Mouse (Mus musculus) ES-E14 (cell line): Measurements from ENCODE around the gene Robo2. TPM values are rescaled to one million over a fixed set of nuclear protein-coding genes. Genes with fewer than 3 reads are reported as not detected.

Experiments
- DNase-seq: peaks from one replicate; pipeline ENCODE4 v3.0.0-alpha.2; 2013; ENCODE audit warnings: low read depth, low spot score
- H3K27ac ChIP-seq: 2 replicates; pipeline ENCODE4 v1.5.1; 2012; ENCODE audit warnings: low read depth, mild to moderate bottlenecking, low read length, moderate library complexity, mixed read lengths; ENCODE audit not compliant: poor library complexity, insufficient read depth, severe bottlenecking
- H3K36me3 ChIP-seq: 2 replicates; pipeline ENCODE4 v1.6.1; 2012; ENCODE audit warnings: mild to moderate bottlenecking, low read length, moderate library complexity, mixed read lengths; ENCODE audit not compliant: control insufficient read depth, poor library complexity, insufficient read depth, severe bottlenecking
- H3K4me1 ChIP-seq, 2 experiments: fragments of 150-350 bp in 1 of 2; sonication (generic) in 1 of 2; 2 replicates each; pipeline ENCODE4 v1.6.1; 2012; ENCODE audit warnings: low read length in 2 of 2, mild to moderate bottlenecking in 1 of 2, mixed read lengths in 1 of 2; ENCODE audit not compliant: control insufficient read depth in 2 of 2, insufficient read depth in 2 of 2, poor library complexity in 1 of 2
- H3K4me3 ChIP-seq, 2 experiments: fragments of 150-350 bp in 1 of 2; sonication (generic) in 1 of 2; 2 replicates each; pipeline ENCODE4 v1.5.1; 2012; ENCODE audit warnings: low read length in 2 of 2, low read depth in 1 of 2, mild to moderate bottlenecking in 1 of 2, mixed read lengths in 1 of 2; ENCODE audit not compliant: insufficient read depth in 1 of 2, poor library complexity in 1 of 2, severe bottlenecking in 1 of 2
- H3K9ac ChIP-seq: 2 replicates; pipeline ENCODE4 v1.6.1; 2012; ENCODE audit warnings: low read depth, mild to moderate bottlenecking, low read length, mixed read lengths; ENCODE audit not compliant: poor library complexity, insufficient read depth, severe bottlenecking
- H3K9me3 ChIP-seq: fragments of 150-350 bp; sonication (generic); 2 replicates; pipeline ENCODE4 v1.6.1; 2012; ENCODE audit warnings: low read depth, mild to moderate bottlenecking, low read length; ENCODE audit not compliant: control insufficient read depth, insufficient read depth
- CHD2 ChIP-seq: IDR thresholded peaks from 2 replicates; pipeline ENCODE4 v1.6.1; 2014; ENCODE audit warnings: mild to moderate bottlenecking, low read depth, low read length, inconsistent platforms
- HCFC1 ChIP-seq: IDR thresholded peaks from 2 replicates; pipeline ENCODE4 v1.6.1; 2012; ENCODE audit warnings: low read length, inconsistent platforms, borderline replicate concordance; ENCODE audit not compliant: insufficient read depth
- MAFK ChIP-seq: IDR thresholded peaks from 2 replicates; pipeline ENCODE4 v1.6.1; 2014; ENCODE audit warnings: mild to moderate bottlenecking, low read depth, low read length, inconsistent platforms; ENCODE audit not compliant: insufficient read depth
- ZC3H11A ChIP-seq: IDR thresholded peaks from 2 replicates; pipeline ENCODE4 v1.6.1; 2012; ENCODE audit warnings: low read depth, mild to moderate bottlenecking, inconsistent platforms, low read length, borderline replicate concordance
- ZNF384 ChIP-seq: IDR thresholded peaks from 2 replicates; pipeline ENCODE4 v1.6.1; 2012; ENCODE audit warnings: low read depth, low read length, inconsistent platforms
- in situ Hi-C, 2 experiments: fragments of 600-800 bp; cut with MboI; formaldehyde crosslinking; loops; one replicate each; pipeline ENCODE4 v1.15.1; 2025; ENCODE audit warnings: low sequenced_read_pairs in 2 of 2, inconsistent platforms in 1 of 2; ENCODE audit not compliant: unreplicated experiment in 2 of 2
- total RNA-seq: library from RNA; depleted of rRNA; stranded (reverse); fragments of 300-350 nt; gene quantifications from 2 replicates; pipeline ENCODE4 v1.2.3, GENCODE M21; 2012

Robo2 gene
- total RNA-seq, 1 experiment = 5.5 TPM

DNA sequence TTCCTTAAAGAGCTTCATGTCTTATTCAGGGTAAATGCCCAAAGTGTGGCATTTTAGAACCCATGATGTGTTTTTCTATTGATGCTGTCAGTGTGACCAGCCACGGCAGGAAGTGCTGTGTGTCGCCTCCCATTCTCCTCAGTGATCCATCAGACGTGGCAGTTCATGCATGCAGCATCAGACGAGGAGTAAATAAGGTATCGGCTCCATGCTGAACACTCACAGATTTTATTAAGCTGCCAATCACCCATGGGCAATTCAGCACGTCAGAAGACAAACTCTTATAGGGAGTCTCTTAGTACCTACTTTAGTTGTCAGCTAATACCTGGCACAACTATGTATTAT, 104.1 kb downstream of the Robo2 start:
- H3K27ac ChIP-seq = no peak overlapping the region
- no peak for DNase-seq
- in situ Hi-C loops = no loop called here
- no peaks in the 10 kb centered on the region for H3K36me3 ChIP-seq
- H3K9ac ChIP-seq = no peak overlapping the region
- no peaks in the 10 kb centered on the region for H3K9me3 ChIP-seq
- TF ChIP-seq MAFK (no peak), HCFC1 (no peak), ZC3H11A (no peak), ZNF384 (no peak), CHD2 (no peak)
- no peak overlapping the region for H3K4me3 ChIP-seq
- H3K4me1 ChIP-seq = no peaks in the 10 kb centered on the region

DNA sequence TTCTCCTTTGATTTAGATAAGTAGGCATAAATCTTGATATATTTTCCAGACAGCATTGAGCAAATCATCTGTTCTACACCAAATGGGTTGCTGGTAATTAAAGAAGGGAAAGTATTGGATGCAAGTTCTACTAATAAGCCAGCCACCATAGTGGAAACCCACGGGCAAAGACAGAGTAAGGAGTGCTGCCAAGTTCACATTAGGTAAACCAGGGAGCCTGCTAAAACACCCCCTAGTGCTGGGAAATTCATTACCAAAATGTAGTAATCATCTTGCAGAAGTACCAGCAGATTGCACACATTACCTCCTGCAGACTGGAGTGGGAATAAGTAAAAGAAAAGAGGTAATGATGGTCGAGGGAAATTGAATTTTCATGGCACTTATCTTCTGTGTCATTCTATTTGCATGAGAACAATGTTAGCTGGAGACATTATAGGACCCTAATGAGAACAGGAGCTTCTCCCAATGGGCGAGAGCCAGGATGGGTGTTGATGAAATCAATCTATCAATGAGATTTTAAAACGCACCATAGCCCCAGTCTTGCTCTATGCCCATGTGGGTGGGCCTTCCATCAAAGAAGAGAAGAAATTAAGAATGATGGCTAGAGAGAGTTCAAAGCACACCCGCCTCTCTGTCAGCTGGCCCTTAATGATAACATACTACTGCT, 104.6 kb downstream of the Robo2 start:
- no peaks in the 10 kb centered on the region for H3K9me3 ChIP-seq
- no peak overlapping the region for H3K9ac ChIP-seq
- H3K27ac ChIP-seq = no peak overlapping the region
- H3K4me3 ChIP-seq = no peak overlapping the region
- TF ChIP-seq CHD2 (no peak), ZNF384 (no peak), ZC3H11A (no peak), HCFC1 (no peak)
- no peaks in the 10 kb centered on the region for H3K4me1 ChIP-seq
- in situ Hi-C loops = no loop called here
- DNase-seq = no peak
- no peaks in the 10 kb centered on the region for H3K36me3 ChIP-seq

DNA sequence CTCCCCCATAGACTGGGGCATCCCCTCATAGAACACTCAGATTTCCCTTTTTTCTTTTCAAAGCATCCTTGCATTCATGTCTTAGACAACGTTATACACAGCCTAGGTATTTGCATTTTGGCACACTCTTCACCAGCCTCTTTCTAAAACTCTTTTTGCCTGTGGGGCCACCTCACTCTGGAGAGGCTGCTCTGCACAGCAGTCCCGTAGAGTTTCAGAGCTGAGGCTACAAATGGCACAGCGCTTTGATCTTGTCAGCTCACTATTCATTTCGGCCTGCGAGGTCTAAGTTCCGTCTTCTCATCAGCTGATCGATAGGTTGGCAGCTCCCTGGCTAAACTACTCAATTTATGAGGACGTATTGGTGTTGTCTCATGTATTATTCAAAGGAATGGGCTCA, 123.7 kb downstream of the Robo2 start:
- no peak overlapping the region for H3K4me3 ChIP-seq
- H3K9ac ChIP-seq = no peak overlapping the region
- TF ChIP-seq MAFK (no peak), ZC3H11A (no peak), CHD2 (no peak), HCFC1 (no peak), ZNF384 (no peak)
- no peaks in the 10 kb centered on the region for H3K4me1 ChIP-seq
- no peak for DNase-seq
- no peaks in the 10 kb centered on the region for H3K9me3 ChIP-seq
- H3K27ac ChIP-seq = no peak overlapping the region
- in situ Hi-C loops = no loop called here
- no peaks in the 10 kb centered on the region for H3K36me3 ChIP-seq

DNA sequence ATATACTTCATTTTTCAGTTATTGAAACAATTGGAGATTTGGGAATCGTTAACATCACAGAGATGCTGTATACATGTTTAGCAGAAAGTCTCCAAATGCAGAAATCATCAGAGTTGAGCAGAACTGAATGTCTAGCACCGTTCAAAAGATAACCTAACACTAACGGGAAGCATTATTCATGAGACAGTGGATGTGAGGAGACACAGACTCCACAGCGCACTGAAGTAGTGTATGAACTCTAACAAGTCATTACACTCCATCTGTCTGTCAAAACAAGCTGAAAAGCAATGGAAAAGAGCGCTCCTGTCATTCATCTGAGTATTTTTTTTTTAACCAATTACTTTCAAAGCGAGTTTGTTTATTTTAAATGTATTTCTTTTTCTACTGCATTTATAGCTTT, 129.1 kb downstream of the Robo2 start:
- no peak overlapping the region for H3K9ac ChIP-seq
- in situ Hi-C loops = no loop called here
- H3K27ac ChIP-seq = no peak overlapping the region
- TF ChIP-seq ZC3H11A = no peak
- TF ChIP-seq ZNF384 = no peak
- no peak for TF ChIP-seq CHD2
- TF ChIP-seq MAFK = no peak
- TF ChIP-seq HCFC1 = no peak
- H3K9me3 ChIP-seq = no peaks in the 10 kb centered on the region
- no peaks in the 10 kb centered on the region for H3K36me3 ChIP-seq
- no peaks in the 10 kb centered on the region for H3K4me1 ChIP-seq
- no peak for DNase-seq
- H3K4me3 ChIP-seq = no peak overlapping the region
